Mouse (Mus musculus): Measurements from ENCODE around the gene Iqcg.

The Iqcg gene

GRCm38 (mm10) chr16:33056095-33056785 is at the start of gene Iqcg, which contains the start of gene Rpl35a:
Iqcg (minus strand) TSS chr16:33056218.
Rpl35a (plus strand) TSS chr16:33056453.
- in situ Hi-C loops (cut with MboI, MseI) = loop anchor here (10.0 kb wide), 1 partner anchor 659 kb away; no protein-coding TSS in a partner anchor

- in situ Hi-C loops (cut with MboI, MseI) = no loop called here
Measured at GRCm38 (mm10) chr16:33085666-33086065, 29.6 kb upstream of the Iqcg start.

GRCm38 (mm10) chr16:33083996-33084395 is 28.0 kb upstream of the Iqcg start:
- in situ Hi-C loops (cut with MboI, MseI) = no loop called here

GRCm38 (mm10) chr16:33082951-33083350 is 26.9 kb upstream of the Iqcg start:
- in situ Hi-C loops (cut with MboI, MseI) = no loop called here

- in situ Hi-C loops (cut with MboI, MseI) = no loop called here
Measured at GRCm38 (mm10) chr16:33080063-33080462, 24.0 kb upstream of the Iqcg start.

GRCm38 (mm10) chr16:33077069-33077627 is 21.1 kb upstream of the Iqcg start:
- in situ Hi-C loops (cut with MboI, MseI) = no loop called here

GRCm38 (mm10) chr16:33076078-33076477 is 20.1 kb upstream of the Iqcg start:
- in situ Hi-C loops (cut with MboI, MseI) = no loop called here

GRCm38 (mm10) chr16:33074967-33075366 is 18.9 kb upstream of the Iqcg start:
- in situ Hi-C loops (cut with MboI, MseI) = no loop called here

GRCm38 (mm10) chr16:33072871-33073557 is 17.0 kb upstream of the Iqcg start:
- in situ Hi-C loops (cut with MboI, MseI) = no loop called here

- in situ Hi-C loops (cut with MboI, MseI) = no loop called here
Measured at GRCm38 (mm10) chr16:33070928-33071327, 14.9 kb upstream of the Iqcg start.

GRCm38 (mm10) chr16:33064636-33065035 is 8.6 kb upstream of the Iqcg start:
- in situ Hi-C loops (cut with MboI, MseI) = loop anchor here (10.0 kb wide), 1 partner anchor 1980 kb away; the partner anchor contains the start of gene Xxylt1

- in situ Hi-C loops (cut with MboI, MseI) = loop anchor here (10.0 kb wide), 1 partner anchor 1978 kb away; the partner anchor contains the start of gene Xxylt1
Measured at GRCm38 (mm10) chr16:33063267-33063666, 7.2 kb upstream of the Iqcg start.

- in situ Hi-C loops (cut with MboI, MseI) = loop anchor here (10.0 kb wide), 1 partner anchor 1978 kb away; the partner anchor contains the start of gene Xxylt1
Measured at GRCm38 (mm10) chr16:33062682-33063131, 6.7 kb upstream of the Iqcg start.

GRCm38 (mm10) chr16:33062024-33062681 is 6.1 kb upstream of the Iqcg start, which contains the start of gene Lmln:
Lmln (plus strand) TSS chr16:33062521.
- in situ Hi-C loops (cut with MboI, MseI) = loop anchor here (10.0 kb wide), 1 partner anchor 1977 kb away; the partner anchor contains the start of gene Xxylt1

GRCm38 (mm10) chr16:33061400-33061799 is 5.4 kb upstream of the Iqcg start:
- in situ Hi-C loops (cut with MboI, MseI) = loop anchor here (10.0 kb wide), 1 partner anchor 1977 kb away; the partner anchor contains the start of gene Xxylt1

- in situ Hi-C loops (cut with MboI, MseI) = loop anchor here (10.0 kb wide), 1 partner anchor 1976 kb away; the partner anchor contains the start of gene Xxylt1
Measured at GRCm38 (mm10) chr16:33060926-33061325, 4.9 kb upstream of the Iqcg start.

- in situ Hi-C loops (cut with MboI, MseI) = loop anchor here (10.0 kb wide), 1 partner anchor 655 kb away; no protein-coding TSS in a partner anchor
Measured at GRCm38 (mm10) chr16:33059471-33059870, 3.5 kb upstream of the Iqcg start.

GRCm38 (mm10) chr16:33058656-33059055 is 2.6 kb upstream of the Iqcg start:
- in situ Hi-C loops (cut with MboI, MseI) = loop anchor here (10.0 kb wide), 1 partner anchor 656 kb away; no protein-coding TSS in a partner anchor

GRCm38 (mm10) chr16:33058033-33058432 is 2.0 kb upstream of the Iqcg start:
- in situ Hi-C loops (cut with MboI, MseI) = loop anchor here (10.0 kb wide), 1 partner anchor 657 kb away; no protein-coding TSS in a partner anchor

GRCm38 (mm10) chr16:33056786-33057185 is 768 bp upstream of the Iqcg start:
- in situ Hi-C loops (cut with MboI, MseI) = loop anchor here (10.0 kb wide), 1 partner anchor 658 kb away; no protein-coding TSS in a partner anchor

GRCm38 (mm10) chr16:33055655-33056054 is 363 bp downstream of the Iqcg start:
- in situ Hi-C loops (cut with MboI, MseI) = loop anchor here (10.0 kb wide), 1 partner anchor 659 kb away; no protein-coding TSS in a partner anchor

Data from regulatory T cell (primary cell).